Mouse (Mus musculus): ENCODE measurements around the gene Gabpb2. TPM values are rescaled to one million over a fixed set of nuclear protein-coding genes. Genes with fewer than 3 reads are reported as not detected.

Gene Gabpb2
- total RNA-seq, 2 experiments from 2014 or later: 9.0 TPM

Small RNA genes lying within 50 kb of the gene (microRNA-seq; reads per million reads assigned to microRNA genes)
- not detected for gene Mir8099-1

Other genes starting within 250 kb of the Gabpb2 start
- gene Pi4kb, start 243.2 kb downstream of the Gabpb2 start, total RNA-seq (2021): 10 to 100 TPM; 50.0 to 56.4 TPM
- 10 to 100 TPM; 23.6 to 25.4 TPM for gene Zfp687, start 202.5 kb downstream of the Gabpb2 start, total RNA-seq (2021)
- gene Psmd4, start 175.3 kb downstream of the Gabpb2 start, total RNA-seq (2021): 100 to 1,000 TPM; 144 to 158 TPM
- 10 to 100 TPM; 20.1 to 25.3 TPM for gene Pip5k1a, start 111.0 kb downstream of the Gabpb2 start, total RNA-seq (2021)
- gene Vps72, start 106.9 kb downstream of the Gabpb2 start, total RNA-seq (2021): 10 to 100 TPM; 77.2 to 78.4 TPM
- 1 to 10 TPM in 1 of 2 experiments, under 1 TPM in 1; 0.87 to 1.0 TPM for gene Tmod4, start 93.4 kb downstream of the Gabpb2 start, total RNA-seq (2021)
- 10 to 100 TPM; 39.9 to 43.2 TPM for gene Scnm1, start 83.9 kb downstream of the Gabpb2 start, total RNA-seq (2021)
- 10 to 100 TPM; 19.8 to 23.0 TPM for gene Lysmd1, start 83.8 kb downstream of the Gabpb2 start, total RNA-seq (2021)
- under 1 TPM; 0.74 to 0.92 TPM for gene Tnfaip8l2, start 75.6 kb downstream of the Gabpb2 start, total RNA-seq (2021)
- 100 to 1,000 TPM; 141 to 155 TPM for gene Sema6c, start 57.5 kb downstream of the Gabpb2 start, total RNA-seq (2021)
- 10 to 100 TPM; 62.1 to 62.4 TPM for gene Cdc42se1, start 10.8 kb upstream of the Gabpb2 start, total RNA-seq (2021)
- gene Mllt11, start 14.3 kb upstream of the Gabpb2 start, total RNA-seq (2021): 100 to 1,000 TPM; 668 to 674 TPM
- gene Gm128, start 23.7 kb upstream of the Gabpb2 start, total RNA-seq (2021): not detected
- gene Bnipl, start 33.3 kb upstream of the Gabpb2 start, total RNA-seq (2021): under 1 TPM; 0.36 to 0.74 TPM
- gene Mindy1, start 63.4 kb upstream of the Gabpb2 start, total RNA-seq (2021): 10 to 100 TPM; 29.7 to 32.6 TPM
- 10 to 100 TPM; 63.9 to 69.3 TPM for gene Prune1, start 64.2 kb upstream of the Gabpb2 start, total RNA-seq (2021)
- 1 to 10 TPM; 1.0 to 1.2 TPM for gene Anxa9, start 89.3 kb upstream of the Gabpb2 start, total RNA-seq (2021)
- gene Cers2, start 96.9 kb upstream of the Gabpb2 start, total RNA-seq (2021): 10 to 100 TPM; 53.4 to 54.4 TPM
- 10 to 100 TPM; 60.0 to 64.4 TPM for gene Setdb1, start 139.3 kb upstream of the Gabpb2 start, total RNA-seq (2021)
- not detected for gene 4930558C23Rik, start 184.9 kb upstream of the Gabpb2 start, total RNA-seq (2021)
- gene Arnt, start 216.5 kb upstream of the Gabpb2 start, total RNA-seq (2021): 10 to 100 TPM; 40.4 to 46.1 TPM

Measured in left cerebral cortex, postnatal 4 days (tissue).